Mouse (Mus musculus) splenic B cell, adult 2 months (primary cell): Measurements from ENCODE around the gene Gphn.

ENCODE experiments used
- DNase-seq: peaks from one replicate; pipeline ENCODE4 v3.0.0-alpha.2; 2011; ENCODE audit warnings: low read depth, low spot score
- H3K27me3 ChIP-seq: 2 replicates; pipeline ENCODE4 v1.6.1; 2012; ENCODE audit warnings: mild to moderate bottlenecking, low read length, moderate library complexity, mixed read lengths; ENCODE audit not compliant: control insufficient read depth, poor library complexity, insufficient read depth, severe bottlenecking
- H3K36me3 ChIP-seq: 2 replicates; pipeline ENCODE4 v1.6.1; 2012; ENCODE audit warnings: mild to moderate bottlenecking, low read length, moderate library complexity, mixed read lengths; ENCODE audit not compliant: control insufficient read depth, poor library complexity, insufficient read depth, severe bottlenecking

Gphn gene

DNA sequence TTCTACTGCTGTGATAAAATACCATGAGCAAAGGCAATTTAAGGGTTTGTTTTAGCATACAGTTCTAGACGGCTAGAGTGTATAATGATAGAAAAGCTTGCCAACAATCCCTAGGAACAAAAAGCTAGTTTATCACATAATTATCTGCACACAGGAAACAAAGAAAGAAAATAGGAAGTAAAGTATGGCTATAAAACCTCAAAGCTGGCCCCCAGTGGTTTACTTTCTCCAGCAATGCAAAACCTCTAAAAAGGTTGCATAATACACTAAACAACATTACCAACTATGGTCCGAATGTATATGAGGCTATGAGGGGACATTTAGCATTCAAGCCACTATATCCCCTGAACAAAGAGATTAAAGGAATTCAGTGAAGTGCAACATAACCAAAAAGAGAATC, 405.6 kb downstream of the Gphn start:
- no peaks in the 10 kb centered on the region for H3K27me3 ChIP-seq
- DNase-seq = no peak

DNA sequence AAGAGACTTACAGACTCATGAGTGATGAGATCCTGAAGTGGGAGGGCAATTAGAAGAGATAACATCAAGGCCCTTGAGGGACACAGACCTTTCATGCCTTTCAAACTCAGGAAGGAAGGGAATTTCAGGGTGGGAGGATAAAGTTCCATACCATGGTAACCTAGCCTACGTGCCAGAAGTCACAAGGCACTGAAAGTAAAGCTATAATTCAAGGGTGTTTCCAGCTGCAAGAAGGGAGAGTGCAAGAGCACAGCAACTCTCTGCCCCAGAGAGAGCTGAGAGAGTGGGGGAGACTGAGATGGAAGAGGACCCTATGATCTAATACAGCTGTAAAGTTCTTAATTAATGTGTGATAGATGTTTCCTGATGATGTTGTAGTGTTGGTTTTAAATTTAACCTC, 413.3 kb downstream of the Gphn start:
- H3K27me3 ChIP-seq = no peaks in the 10 kb centered on the region
- H3K36me3 ChIP-seq = no peaks in the 10 kb centered on the region
- no peak for DNase-seq

More for the DNA sequence above, 405.6 kb downstream of the Gphn start:
- no peaks in the 10 kb centered on the region for H3K36me3 ChIP-seq

DNA sequence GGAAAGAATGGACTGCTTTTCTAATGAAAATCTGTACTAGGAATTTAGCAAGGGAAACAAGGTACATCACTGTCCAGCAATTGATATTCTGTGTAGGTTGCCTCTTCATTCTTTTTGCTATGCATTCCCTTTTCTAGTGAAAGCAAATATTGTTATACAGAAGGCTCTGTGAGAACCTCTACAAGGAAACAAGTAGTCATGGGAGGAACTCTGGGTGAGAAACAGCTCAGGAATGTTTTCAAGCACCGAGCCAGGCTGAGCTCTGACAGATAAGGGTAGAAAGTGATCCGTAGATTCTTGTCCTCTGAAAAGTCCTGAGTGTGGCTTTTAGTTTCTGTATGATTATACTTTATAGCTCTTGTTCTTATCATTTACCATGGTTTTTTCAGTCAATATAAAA, 413.9 kb downstream of the Gphn start:
- DNase-seq = no peak
- Histone ChIP-seq H3K27me3 (no peaks in the 10 kb centered on the region), H3K36me3 (no peaks in the 10 kb centered on the region)

DNA sequence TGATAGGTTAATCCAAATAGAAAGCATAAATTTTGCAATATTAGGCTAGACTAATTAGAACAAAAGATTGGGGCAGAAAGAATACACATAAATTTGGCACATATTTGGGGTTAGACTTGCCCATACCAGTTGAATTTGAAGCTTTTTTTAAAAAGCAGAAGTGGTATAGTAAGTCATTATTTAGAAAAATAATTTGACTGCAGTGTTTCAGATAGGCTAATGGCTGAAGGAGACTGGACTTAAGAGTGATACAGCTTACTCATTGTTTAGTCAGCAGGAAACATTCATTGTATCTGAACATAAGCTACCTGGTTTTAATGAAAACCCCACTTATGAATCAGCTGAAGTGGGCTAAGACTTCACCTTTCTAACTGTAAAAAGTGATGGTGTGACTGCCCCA, 415.0 kb downstream of the Gphn start:
- Histone ChIP-seq H3K36me3 (no peaks in the 10 kb centered on the region), H3K27me3 (no peaks in the 10 kb centered on the region)
- no peak for DNase-seq

DNA sequence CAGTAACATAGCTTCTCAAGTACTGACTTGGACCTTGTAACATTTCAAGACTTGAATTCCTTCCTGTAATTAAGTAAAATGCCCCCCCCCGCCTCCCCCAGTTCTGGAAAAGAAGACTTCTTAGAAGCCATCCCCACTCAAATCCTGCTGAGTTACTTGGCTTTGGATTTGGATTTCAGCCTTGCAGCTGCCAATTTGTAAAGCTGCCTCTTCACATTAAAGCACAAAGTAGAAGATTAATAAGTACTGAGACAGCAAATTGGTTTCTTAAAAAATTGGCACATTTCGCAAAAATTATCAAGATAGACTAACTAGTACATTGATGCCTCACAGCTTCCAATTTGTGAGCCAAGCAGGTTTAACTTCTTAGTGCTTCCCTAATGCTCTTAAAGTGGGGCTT, 417.5 kb downstream of the Gphn start:
- Histone ChIP-seq H3K27me3 (no peaks in the 10 kb centered on the region), H3K36me3 (no peaks in the 10 kb centered on the region)
- no peak for DNase-seq

DNA sequence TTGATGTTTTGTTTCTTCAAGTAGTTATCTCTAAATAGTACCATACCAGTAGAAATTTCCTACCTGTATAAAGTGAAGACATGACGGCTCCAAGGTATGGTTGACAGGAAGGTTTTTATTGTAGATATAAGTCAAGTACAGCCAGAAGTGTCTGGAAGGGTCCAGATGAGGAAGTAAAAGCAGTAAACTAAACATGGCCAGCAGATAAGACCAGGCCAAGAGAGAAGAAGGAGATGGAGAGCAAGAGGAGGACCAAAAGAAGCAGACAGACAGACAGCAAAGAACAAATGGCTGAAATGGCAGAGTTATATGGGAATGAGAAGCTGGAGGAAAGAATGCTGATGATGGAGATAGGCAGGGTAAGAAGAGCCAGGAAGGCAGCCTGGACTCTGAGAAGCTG, 419.1 kb downstream of the Gphn start:
- H3K27me3 ChIP-seq = no peaks in the 10 kb centered on the region
- no peak for DNase-seq
- no peaks in the 10 kb centered on the region for H3K36me3 ChIP-seq

DNA sequence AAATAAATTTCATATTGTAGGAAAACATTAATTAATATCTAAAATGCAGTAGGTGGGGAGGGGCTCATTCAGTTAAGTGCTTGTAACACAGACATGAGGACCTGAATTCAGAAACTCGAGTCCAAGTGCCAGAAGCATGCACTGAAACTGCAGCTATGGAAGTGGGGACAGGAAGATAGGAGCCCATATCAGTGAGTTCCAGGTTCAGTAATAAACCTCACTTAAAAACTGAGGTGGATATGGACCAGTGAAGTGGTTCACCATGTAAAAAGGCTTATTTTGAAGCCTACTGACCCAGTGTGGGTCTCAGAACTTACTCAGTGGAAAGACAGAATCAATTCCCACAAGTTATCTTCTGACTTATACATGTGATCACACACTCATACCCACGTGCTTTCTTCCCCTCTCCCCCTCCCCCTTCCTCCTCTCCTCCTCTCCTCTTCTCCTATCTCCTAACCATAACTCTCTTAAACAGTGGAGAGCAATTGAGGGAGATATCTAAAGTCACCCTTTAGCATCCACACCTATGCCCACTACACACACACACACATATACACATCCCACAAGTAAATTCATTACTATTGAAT, 433.6 kb downstream of the Gphn start:
- H3K27me3 ChIP-seq = no peaks in the 10 kb centered on the region
- no peak for DNase-seq
- no peaks in the 10 kb centered on the region for H3K36me3 ChIP-seq

DNA sequence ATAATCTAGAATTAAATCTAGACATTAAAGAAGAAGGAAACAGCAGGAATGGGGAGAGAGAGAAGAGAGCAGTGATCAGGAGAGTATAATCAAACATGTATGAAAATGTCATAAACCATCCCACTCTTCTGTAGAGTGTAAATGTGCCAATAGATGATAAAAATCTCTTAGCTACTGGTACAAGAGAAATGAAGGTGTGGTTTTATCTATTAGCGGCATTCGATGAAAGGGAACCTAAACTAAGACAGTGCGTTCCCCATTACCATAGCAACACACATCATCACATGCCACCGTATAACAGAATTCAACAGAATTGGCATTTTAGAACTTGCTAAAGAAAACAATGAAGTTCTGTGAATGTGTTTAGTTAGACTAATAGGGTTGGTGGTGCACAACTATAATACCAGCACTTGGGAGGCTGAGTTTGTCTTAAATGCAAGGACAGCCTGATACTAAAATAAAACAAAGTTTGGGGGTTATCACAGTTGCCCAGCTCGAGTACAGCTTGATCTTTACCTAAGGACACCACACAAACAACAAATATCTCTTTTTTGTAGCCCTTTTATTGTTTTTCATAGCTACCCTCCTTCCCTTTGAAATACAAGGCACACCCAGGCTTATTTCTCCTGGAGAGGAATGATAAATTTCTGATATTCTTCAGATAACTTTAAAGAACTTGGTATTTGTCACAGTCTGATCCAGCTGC, 452.1 kb downstream of the Gphn start:
- Histone ChIP-seq H3K27me3 (no peaks in the 10 kb centered on the region), H3K36me3 (peaks cover 1% of the 10 kb centered on the region; the same call in 1 of the 2 replicates)
- DNase-seq = no peak

DNA sequence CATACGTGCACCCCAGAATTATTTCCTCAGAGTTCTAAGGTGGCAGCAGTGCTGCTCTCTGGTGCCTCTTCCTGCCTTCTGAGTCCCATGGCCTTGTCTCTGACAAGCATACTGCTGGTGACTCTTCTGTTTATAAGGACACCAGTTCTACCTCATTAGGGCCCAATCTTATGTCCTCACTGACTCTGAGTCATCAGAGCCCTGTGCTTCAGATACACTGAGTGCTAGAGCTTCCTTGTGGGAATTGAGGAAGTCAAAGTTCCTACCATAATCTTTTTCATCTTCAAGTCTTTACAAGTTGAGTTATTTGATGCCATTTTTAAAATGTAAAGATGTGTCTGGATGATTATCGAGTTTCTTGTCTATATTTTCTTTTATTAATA, 452.6 kb downstream of the Gphn start:
- H3K36me3 ChIP-seq = peaks cover 1% of the 10 kb centered on the region; the same call in 1 of the 2 replicates
- no peak for DNase-seq
- H3K27me3 ChIP-seq = no peaks in the 10 kb centered on the region

DNA sequence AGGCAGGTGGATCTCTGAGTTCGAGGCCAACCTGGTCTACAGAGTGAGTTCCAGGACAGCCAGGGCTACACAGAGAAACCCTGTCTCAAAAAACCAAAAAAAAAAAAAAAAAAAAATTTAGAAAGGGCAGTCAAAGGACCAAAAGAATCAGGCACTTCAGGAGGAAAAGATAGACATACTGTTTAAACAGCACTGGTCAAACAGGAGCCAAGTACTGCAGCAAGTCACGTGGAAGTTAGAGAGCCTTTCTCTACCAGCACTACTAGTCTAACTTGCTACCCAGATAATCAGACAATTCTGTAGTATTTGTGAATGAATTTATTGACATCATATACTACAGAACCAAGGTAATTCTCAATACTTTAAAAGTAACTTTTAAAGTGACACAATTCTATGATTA, 454.9 kb downstream of the Gphn start:
- no peaks in the 10 kb centered on the region for H3K27me3 ChIP-seq
- H3K36me3 ChIP-seq = peaks cover 1% of the 10 kb centered on the region; the same call in 1 of the 2 replicates
- no peak for DNase-seq

DNA sequence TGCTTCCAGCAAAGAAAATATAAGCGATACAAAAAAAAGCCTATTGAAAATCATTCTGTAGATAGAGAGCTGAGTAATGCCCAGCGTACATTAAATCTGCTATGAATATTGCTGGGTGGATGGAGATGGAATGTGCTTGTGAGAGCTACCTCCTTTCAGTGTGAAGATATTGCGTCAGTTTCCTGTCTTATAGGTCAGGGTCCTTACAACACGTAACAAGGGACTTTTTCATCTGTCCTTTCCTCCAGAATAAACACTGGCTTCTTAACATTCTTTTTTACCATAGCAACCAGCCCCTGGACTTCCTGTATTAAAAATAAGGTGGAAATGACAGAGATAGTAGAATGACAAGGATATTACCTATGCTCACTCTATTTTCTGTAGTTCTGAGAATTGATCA, 456.1 kb downstream of the Gphn start:
- Histone ChIP-seq H3K27me3 (no peaks in the 10 kb centered on the region), H3K36me3 (no peaks in the 10 kb centered on the region)
- DNase-seq = no peak

DNA sequence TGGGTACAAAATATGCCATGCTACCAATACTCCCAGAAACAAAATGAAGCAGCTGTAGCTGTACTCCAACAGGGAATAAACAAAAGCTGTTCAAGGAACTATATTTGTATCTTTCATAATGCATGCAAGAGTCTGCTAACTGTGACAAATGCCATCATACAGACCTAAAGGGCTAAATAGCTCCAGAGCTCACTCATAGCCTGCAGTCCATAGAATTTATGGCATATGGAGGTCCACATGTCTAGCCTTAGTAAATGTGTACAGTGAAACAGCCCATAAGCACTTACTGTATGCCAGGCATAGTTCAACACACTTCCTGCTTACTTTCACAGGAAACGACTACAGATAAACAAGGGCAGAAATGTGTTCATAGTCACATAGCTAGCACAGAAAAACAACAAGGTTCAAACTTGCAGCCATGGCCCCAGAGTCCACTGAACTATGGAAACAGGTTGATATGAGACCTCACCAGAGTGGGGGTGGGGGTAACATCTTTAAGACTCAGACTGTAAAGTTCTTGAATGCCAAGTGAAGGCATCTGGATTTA, 459.6 kb downstream of the Gphn start:
- no peak for DNase-seq
- no peaks in the 10 kb centered on the region for H3K36me3 ChIP-seq
- H3K27me3 ChIP-seq = no peaks in the 10 kb centered on the region

DNA sequence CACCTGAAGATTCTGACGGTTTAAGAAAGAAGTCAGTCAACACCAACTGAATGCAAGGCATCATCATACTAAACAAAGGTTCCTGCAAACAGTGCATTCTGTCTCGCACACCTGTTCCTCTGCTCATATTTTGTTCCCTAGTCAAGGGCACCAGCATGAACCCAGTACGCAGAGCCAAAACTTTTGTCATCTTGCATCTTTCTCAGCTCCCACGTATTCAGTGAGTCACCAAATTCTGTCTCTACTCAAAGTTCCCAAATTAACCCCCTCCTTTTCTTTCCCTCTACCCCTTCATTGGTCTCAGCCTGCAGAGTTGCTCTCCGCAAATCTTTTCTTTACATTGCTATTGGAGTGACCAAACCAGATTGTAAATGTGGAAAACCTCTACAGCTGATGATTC, 462.7 kb downstream of the Gphn start:
- no peaks in the 10 kb centered on the region for H3K27me3 ChIP-seq
- no peak for DNase-seq

DNA sequence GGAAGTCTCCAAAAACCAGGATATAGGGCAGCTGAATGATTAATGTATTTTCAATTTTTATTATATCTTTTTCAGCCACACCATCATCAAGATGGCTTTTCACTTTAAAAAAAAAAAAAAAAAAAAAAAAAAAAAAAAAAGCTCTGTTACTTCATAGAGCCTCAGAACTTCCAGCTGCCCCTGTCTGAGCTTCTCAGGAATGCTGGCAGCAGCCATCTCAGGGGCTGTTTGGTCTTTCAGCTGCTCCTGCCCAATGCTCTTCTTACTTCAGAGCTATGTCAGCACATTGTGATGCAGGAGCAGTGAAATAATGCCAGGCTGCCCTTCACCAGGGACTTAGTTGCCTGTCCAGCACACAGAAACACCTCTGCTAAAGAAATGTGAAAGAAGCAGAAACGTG, 465.1 kb downstream of the Gphn start, which contains the start of gene Fam71d:
Gene Fam71d, plus strand, starts transcription at position 211 of the 400 bp plus-strand sequence.
- no peaks in the 10 kb centered on the region for H3K27me3 ChIP-seq
- no peak for DNase-seq
- no peaks in the 10 kb centered on the region for H3K36me3 ChIP-seq

More for the DNA sequence above, 462.7 kb downstream of the Gphn start:
- no peaks in the 10 kb centered on the region for H3K36me3 ChIP-seq

DNA sequence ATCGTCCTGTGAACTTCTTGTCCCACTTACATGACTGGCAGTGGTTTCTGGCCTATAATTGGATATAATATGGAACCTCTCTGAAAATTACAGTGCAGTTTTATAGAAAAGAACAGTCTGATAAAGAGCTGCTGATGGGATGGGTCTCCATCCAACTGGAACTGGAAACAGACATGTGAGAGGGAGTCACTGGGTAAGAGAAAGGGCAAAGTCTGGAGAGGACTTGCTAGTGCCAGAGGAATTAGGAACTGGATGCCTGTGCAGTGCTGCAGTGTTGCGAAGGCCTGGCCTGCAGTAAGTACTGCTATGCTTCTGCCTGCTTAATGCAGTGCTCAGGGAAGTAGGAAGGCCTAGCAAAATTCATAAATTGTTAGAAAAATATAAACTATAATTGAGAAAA, 467.1 kb downstream of the Gphn start:
- DNase-seq = no peak
- no peaks in the 10 kb centered on the region for H3K27me3 ChIP-seq
- H3K36me3 ChIP-seq = no peaks in the 10 kb centered on the region
